Mouse (Mus musculus) neural tube, embryonic 11.5 days (tissue): ENCODE results near the gene Cdhr4. TPM values are rescaled to one million over a fixed set of nuclear protein-coding genes. Genes with fewer than 3 reads are reported as not detected.

Experiments
- ATAC-seq: fragments of 200-750 bp; cut with Nextera tagmentation; 2 replicates; pipeline ENCODE4 v1.8.0; 2017; ENCODE audit warnings: moderate number of reproducible peaks, mild to moderate bottlenecking, moderate TSS enrichment, moderate library complexity; ENCODE audit not compliant: insufficient read depth, low FRiP score, low TSS enrichment
- DNase-seq: peaks from one replicate; pipeline ENCODE4 v3.0.0-alpha.2; 2015; ENCODE audit warnings: low spot score
- H3K27ac ChIP-seq: fragments of 300-500 bp; sonication (generic); 2 replicates; pipeline ENCODE4 v1.5.1; 2014; ENCODE audit warnings: low read depth, mild to moderate bottlenecking, low read length
- H3K27me3 ChIP-seq: fragments of 300-500 bp; sonication (generic); 2 replicates; pipeline ENCODE4 v1.6.1; 2014; ENCODE audit warnings: mild to moderate bottlenecking, low read length, mixed read lengths; ENCODE audit not compliant: control insufficient read depth, insufficient read depth
- H3K36me3 ChIP-seq: fragments of 300-500 bp; sonication (generic); 2 replicates; pipeline ENCODE4 v1.6.1; 2014; ENCODE audit warnings: mild to moderate bottlenecking, low read length, moderate library complexity, mixed read lengths; ENCODE audit not compliant: control insufficient read depth, insufficient read depth
- H3K4me1 ChIP-seq: fragments of 300-500 bp; sonication (generic); 2 replicates; pipeline ENCODE4 v1.6.1; 2014; ENCODE audit warnings: low read length, mixed read lengths; ENCODE audit not compliant: control insufficient read depth, insufficient read depth
- H3K4me2 ChIP-seq: fragments of 300-500 bp; sonication (generic); 2 replicates; pipeline ENCODE4 v1.6.1; 2014; ENCODE audit warnings: low read depth, mild to moderate bottlenecking, moderate library complexity
- H3K4me3 ChIP-seq: fragments of 300-500 bp; sonication (generic); 2 replicates; pipeline ENCODE4 v1.5.1; 2014; ENCODE audit warnings: low read depth, low read length
- H3K9ac ChIP-seq: fragments of 300-500 bp; sonication (generic); 2 replicates; pipeline ENCODE4 v1.6.1; 2014; ENCODE audit warnings: mild to moderate bottlenecking, low read length
- H3K9me3 ChIP-seq: fragments of 300-500 bp; sonication (generic); 2 replicates; pipeline ENCODE4 v1.6.1; 2016; ENCODE audit warnings: low read length; ENCODE audit not compliant: control insufficient read depth
- WGBS: fragments of 180-500 bp; shearing (Covaris S2); extraction: QIAGEN DNeasy Blood & Tissue Kit; methylation state at CpG from one replicate; pipeline ENCODE4 v1.1.7; 2014; 5-methylcytosine and 5-hydroxymethylcytosine counted together
- polyA plus RNA-seq: library from polyadenylated mRNA; unstranded; fragments of >200 nt; fragmentation: Nextera tagmentation; extraction: Ambion mirVana; gene quantifications from 2 replicates; pipeline ENCODE4 v1.2.1, GENCODE M21; 2014

Gene Cdhr4
- polyA plus RNA-seq, 1 experiment from 2014 or later, result 4.8 TPM

DNA sequence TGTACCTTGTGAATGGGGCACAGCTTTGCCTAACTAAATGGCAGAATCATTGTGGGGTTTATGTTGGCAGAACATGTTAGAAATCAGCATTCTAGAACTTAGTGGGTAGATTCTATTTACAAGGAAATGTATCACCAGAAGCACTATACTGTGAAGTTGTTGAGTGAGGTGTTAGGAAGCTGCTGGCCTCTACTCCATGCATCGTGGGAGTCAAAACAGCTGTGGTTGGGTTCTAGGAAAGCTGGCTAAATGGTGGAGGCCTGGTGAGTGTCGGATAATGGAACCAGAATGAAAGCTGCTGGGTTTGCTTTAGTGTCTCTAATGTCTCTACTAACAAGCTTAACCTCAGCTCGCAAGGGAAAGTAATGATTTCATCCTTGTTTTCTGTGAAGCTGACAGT, 24.8 kb downstream of the Cdhr4 start:
- Histone ChIP-seq H3K4me2 (no peak overlapping the region), H3K4me3 (no peak overlapping the region), H3K9me3 (no peaks in the 10 kb centered on the region), H3K4me1 (no peaks in the 10 kb centered on the region), H3K36me3 (no peaks in the 10 kb centered on the region; the same call in 1 of the 2 replicates), H3K27me3 (no peaks in the 10 kb centered on the region), H3K9ac (no peak overlapping the region), H3K27ac (no peak overlapping the region)
- no peak for DNase-seq
- WGBS, result 92% methylated on average over 3 of the region's 3 CpGs
- no peak for ATAC-seq

- no peak overlapping the region for H3K27ac ChIP-seq
- H3K9ac ChIP-seq, result no peak overlapping the region
- no peaks in the 10 kb centered on the region for H3K4me1 ChIP-seq
- ATAC-seq, result no peak
- H3K27me3 ChIP-seq, result no peaks in the 10 kb centered on the region
- WGBS, result 92% methylated on average over 1 of the region's 1 CpGs
- no peaks in the 10 kb centered on the region for H3K9me3 ChIP-seq
- H3K4me3 ChIP-seq, result no peak overlapping the region
- H3K4me2 ChIP-seq, result no peak overlapping the region
- H3K36me3 ChIP-seq, result peaks cover 6% of the 10 kb centered on the region
- DNase-seq, result no peak
These were observed 28.4 kb downstream of the Cdhr4 start for GRCm38 (mm10) chr9:108020741-108021140.

DNA sequence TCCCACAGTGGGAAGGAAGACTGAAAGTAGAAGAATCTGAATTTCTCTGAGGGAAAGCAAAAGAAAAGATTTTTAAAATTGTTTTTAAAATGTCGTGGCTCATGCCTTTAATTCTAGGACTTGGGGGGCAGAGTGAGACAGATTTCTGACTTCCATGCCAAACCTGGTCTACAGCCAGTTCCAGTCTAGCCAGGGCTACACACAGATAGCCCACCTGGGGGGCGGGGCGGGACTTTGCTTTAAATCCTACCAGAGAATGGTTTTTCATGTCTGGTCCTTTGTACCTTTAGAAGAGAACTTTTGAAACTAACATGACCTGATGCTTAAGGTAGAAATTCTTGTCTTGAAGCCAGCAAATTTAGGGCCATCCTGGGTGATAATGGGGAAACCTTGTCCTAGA, 30.9 kb downstream of the Cdhr4 start:
- Histone ChIP-seq H3K4me1 (no peaks in the 10 kb centered on the region), H3K36me3 (peaks cover 9% of the 10 kb centered on the region), H3K4me2 (no peak overlapping the region), H3K9me3 (no peaks in the 10 kb centered on the region), H3K27ac (no peak overlapping the region), H3K9ac (no peak overlapping the region), H3K27me3 (no peaks in the 10 kb centered on the region), H3K4me3 (no peak overlapping the region)
- no peak for DNase-seq
- ATAC-seq, result no peak
- WGBS, result 93% methylated on average over 3 of the region's 3 CpGs

DNA sequence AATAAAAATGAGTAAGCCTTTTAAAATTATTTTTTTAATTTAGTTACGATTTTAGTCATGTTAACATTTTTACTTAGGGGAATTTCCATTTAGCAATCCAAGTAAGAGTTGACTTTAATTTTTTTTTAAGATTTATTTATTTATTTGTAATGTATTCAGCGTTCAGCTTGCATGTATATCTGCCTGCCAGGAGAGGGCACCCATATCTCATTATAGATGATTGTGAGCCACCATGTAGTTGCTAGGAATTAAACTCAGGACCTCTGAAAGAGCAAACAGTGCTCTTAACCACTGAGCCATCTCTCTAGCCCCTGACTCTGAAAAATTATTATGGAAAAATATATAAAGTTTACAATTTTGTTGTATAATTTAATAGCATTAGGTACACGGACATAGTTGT, 34.3 kb downstream of the Cdhr4 start:
- no peak for DNase-seq
- H3K27me3 ChIP-seq, result no peaks in the 10 kb centered on the region
- H3K36me3 ChIP-seq, result peaks cover 11% of the 10 kb centered on the region
- no peak overlapping the region for H3K9ac ChIP-seq
- 93% methylated on average over 3 of the region's 3 CpGs for WGBS
- H3K4me2 ChIP-seq, result no peak overlapping the region
- H3K4me3 ChIP-seq, result no peak overlapping the region
- H3K9me3 ChIP-seq, result no peaks in the 10 kb centered on the region
- H3K4me1 ChIP-seq, result no peaks in the 10 kb centered on the region
- no peak for ATAC-seq
- no peak overlapping the region for H3K27ac ChIP-seq

GRCm38 (mm10) chr9:108027867-108028266, 35.6 kb downstream of the Cdhr4 start:
- no peak overlapping the region for H3K4me2 ChIP-seq
- no peaks in the 10 kb centered on the region for H3K4me1 ChIP-seq
- no peaks in the 10 kb centered on the region for H3K27me3 ChIP-seq
- DNase-seq (no peak), ATAC-seq (no peak)
- no peaks in the 10 kb centered on the region for H3K9me3 ChIP-seq
- H3K9ac ChIP-seq, result no peak overlapping the region
- no peak overlapping the region for H3K4me3 ChIP-seq
- 97% methylated on average over 3 of the region's 3 CpGs for WGBS
- peaks cover 11% of the 10 kb centered on the region for H3K36me3 ChIP-seq
- H3K27ac ChIP-seq, result no peak overlapping the region

DNA sequence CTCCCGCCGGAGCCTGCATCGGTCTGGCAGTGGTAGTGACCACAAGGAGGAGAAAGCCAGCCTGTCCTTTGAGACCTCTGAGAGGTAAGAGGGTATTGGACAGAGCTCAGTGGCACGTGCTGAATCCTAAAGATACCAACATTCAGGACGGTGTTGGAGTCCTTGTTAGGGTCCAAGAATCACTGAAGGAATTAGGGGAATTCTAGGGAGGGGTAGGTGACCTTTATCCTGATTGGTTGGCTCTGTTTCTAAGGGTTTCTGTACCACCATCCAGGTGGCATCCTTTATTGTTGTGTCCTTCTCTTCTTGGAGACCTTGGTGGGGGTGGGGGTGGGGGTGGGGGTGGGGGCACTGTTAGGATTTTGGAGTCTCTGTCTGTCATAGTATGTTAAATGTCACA, 39.8 kb downstream of the Cdhr4 start:
- no peaks in the 10 kb centered on the region for H3K9me3 ChIP-seq
- H3K27me3 ChIP-seq, result no peaks in the 10 kb centered on the region
- no peak overlapping the region for H3K9ac ChIP-seq
- 92% methylated on average over 5 of the region's 5 CpGs for WGBS
- DNase-seq (no peak), ATAC-seq (no peak)
- no peak overlapping the region for H3K4me3 ChIP-seq
- H3K4me1 ChIP-seq, result no peaks in the 10 kb centered on the region
- H3K36me3 ChIP-seq, result peaks cover 12% of the 10 kb centered on the region
- H3K27ac ChIP-seq, result no peak overlapping the region
- no peak overlapping the region for H3K4me2 ChIP-seq

DNA sequence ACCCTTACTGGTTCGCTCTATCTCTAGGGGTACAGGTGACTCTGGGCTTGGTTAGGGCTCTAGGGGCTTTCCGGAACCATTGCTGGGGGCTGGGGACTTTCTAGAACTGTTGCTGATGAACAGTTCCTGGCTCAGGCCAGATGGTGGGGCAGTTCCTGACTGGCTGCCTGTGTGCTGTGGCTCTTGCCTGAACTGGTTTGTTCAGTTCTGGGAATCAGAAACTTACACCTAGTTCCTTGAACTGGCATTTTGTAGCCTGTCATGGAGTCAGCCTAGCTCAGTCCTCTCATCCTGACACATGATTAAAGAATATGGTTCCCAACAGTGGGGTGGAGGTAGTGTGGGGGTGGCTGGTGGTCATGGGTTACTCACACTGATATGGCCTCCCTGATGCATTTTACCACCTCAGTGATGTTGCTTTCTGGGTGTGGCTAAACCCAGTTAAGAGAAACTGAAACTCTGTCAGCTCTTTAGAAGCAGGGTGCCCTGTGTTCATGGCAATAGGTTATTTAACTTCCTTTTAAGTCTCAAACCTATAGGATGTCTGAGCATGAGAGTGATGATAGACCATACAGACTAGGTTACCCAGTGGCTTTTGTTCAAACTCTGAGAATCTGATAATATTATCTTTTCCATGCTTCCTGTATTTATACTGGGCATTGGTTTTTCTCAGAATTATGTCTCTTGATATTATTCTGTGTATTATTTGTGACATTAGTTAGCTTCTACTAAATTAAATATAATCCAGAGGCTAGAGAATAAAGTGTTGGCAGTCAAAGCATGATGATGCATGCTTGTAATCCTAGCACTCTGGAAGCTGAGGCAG, 43.2 kb downstream of the Cdhr4 start:
- no peaks in the 10 kb centered on the region for H3K27me3 ChIP-seq
- H3K9ac ChIP-seq, result no peak overlapping the region
- ATAC-seq (no peak), DNase-seq (no peak)
- H3K36me3 ChIP-seq, result peaks cover 8% of the 10 kb centered on the region
- H3K4me3 ChIP-seq, result no peak overlapping the region
- no peak overlapping the region for H3K4me2 ChIP-seq
- no peaks in the 10 kb centered on the region for H3K4me1 ChIP-seq
- 92% methylated on average over 2 of the region's 2 CpGs for WGBS
- H3K27ac ChIP-seq, result no peak overlapping the region
- no peaks in the 10 kb centered on the region for H3K9me3 ChIP-seq

DNA sequence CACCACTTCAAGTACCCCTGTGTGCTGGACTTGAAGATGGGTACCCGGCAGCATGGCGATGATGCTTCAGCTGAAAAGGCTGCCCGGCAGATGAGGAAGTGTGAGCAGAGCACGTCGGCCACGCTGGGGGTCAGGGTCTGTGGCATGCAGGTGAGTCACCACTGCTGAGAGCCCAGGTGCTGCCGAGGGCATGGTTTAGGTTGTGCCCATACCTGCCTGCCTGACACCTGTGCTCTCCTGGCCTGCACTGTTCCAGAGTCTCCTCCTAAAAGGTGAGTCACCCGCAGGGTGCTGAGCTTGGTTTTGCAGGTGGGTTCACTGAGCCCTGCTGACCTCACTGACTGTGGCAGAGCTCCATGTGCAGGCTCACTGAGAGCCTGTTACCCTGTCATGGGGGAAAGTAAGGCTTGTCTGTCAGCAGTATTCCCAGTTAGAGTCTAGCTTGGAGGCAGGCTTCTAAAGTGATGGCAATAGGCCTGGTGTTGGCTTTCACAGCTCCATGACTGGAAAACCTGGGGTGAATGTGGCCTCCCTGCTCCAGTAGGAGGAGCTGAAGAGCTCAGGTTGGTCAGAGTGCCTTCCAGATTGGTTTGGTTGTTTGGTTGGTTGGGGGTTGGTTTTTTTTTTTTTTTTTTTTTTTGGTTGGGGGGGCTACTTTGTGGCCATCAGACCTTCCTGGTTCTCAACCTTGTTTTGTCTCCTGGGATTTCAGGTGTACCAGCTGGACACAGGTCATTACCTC, 52.6 kb downstream of the Cdhr4 start:
- no peaks in the 10 kb centered on the region for H3K9me3 ChIP-seq
- H3K9ac ChIP-seq, result no peak overlapping the region
- H3K27me3 ChIP-seq, result no peaks in the 10 kb centered on the region
- 96% methylated on average over 8 of the region's 8 CpGs for WGBS
- H3K36me3 ChIP-seq, result peaks cover 30% of the 10 kb centered on the region
- no peak overlapping the region for H3K4me3 ChIP-seq
- no peak for DNase-seq
- peaks cover 10% of the 10 kb centered on the region; the same call in 1 of the 2 replicates for H3K4me1 ChIP-seq
- no peak overlapping the region for H3K27ac ChIP-seq
- no peak for ATAC-seq
- H3K4me2 ChIP-seq, result no peak overlapping the region

DNA sequence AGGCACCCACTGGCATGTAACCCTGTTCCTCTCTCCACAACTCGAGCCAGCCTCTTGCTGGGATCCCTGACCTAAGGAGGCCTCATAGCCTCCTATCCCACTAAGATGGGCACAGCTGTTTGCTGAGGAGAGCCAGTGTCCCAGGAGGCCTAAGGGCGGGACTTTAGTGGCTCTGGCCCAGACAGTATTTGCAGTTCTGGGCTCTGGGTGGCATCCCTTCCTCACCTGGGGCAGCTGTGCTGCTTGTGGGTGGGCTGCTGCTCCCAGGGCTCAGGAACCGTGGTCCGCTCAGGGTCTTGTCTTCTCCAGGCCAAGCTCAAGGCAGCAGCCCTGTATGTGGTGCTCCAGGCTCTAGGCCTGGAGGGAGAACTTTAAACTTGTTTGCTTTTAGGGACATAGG, 54.3 kb downstream of the Cdhr4 start:
- no peak overlapping the region for H3K4me3 ChIP-seq
- no peak overlapping the region for H3K9ac ChIP-seq
- H3K9me3 ChIP-seq, result no peaks in the 10 kb centered on the region
- H3K4me1 ChIP-seq, result peaks cover 10% of the 10 kb centered on the region; the same call in 1 of the 2 replicates
- H3K27ac ChIP-seq, result no peak overlapping the region
- no peak for ATAC-seq
- peaks cover 30% of the 10 kb centered on the region for H3K36me3 ChIP-seq
- no peak for DNase-seq
- H3K4me2 ChIP-seq, result no peak overlapping the region
- no peaks in the 10 kb centered on the region for H3K27me3 ChIP-seq
- WGBS, result 91% methylated on average over 4 of the region's 4 CpGs
